Mouse (Mus musculus) midbrain, embryonic 12.5 days (tissue): Measurements from ENCODE around the gene Haus6. TPM values are rescaled to one million over a fixed set of nuclear protein-coding genes. Genes with fewer than 3 reads are reported as not detected.

Experiments
- ATAC-seq: fragments of 200-750 bp; cut with Nextera tagmentation; 2 replicates; pipeline ENCODE4 v1.8.0; 2017; ENCODE audit warnings: low read depth, moderate TSS enrichment, moderate library complexity; ENCODE audit not compliant: low FRiP score
- H3K27ac ChIP-seq: fragments of 300-500 bp; sonication (generic); replicated peaks from 2 replicates; pipeline ENCODE4 v1.5.1; 2016; ENCODE audit warnings: mild to moderate bottlenecking
- H3K27me3 ChIP-seq: fragments of 300-500 bp; sonication (generic); 2 replicates; pipeline ENCODE4 v1.6.1; 2016; ENCODE audit warnings: mild to moderate bottlenecking
- H3K36me3 ChIP-seq: fragments of 300-500 bp; sonication (generic); 2 replicates; pipeline ENCODE4 v1.6.1; 2016
- H3K4me1 ChIP-seq: fragments of 300-500 bp; sonication (generic); 2 replicates; pipeline ENCODE4 v1.6.1; 2016
- H3K4me2 ChIP-seq: fragments of 300-500 bp; sonication (generic); replicated peaks from 2 replicates; pipeline ENCODE4 v1.6.1; 2016; ENCODE audit warnings: mild to moderate bottlenecking, moderate library complexity
- H3K4me3 ChIP-seq: fragments of 300-500 bp; sonication (generic); 2 replicates; pipeline ENCODE4 v1.5.1; 2016; ENCODE audit warnings: mild to moderate bottlenecking
- H3K9ac ChIP-seq: fragments of 300-500 bp; sonication (generic); replicated peaks from 2 replicates; pipeline ENCODE4 v1.6.1; 2016; ENCODE audit warnings: mild to moderate bottlenecking, moderate library complexity
- H3K9me3 ChIP-seq: fragments of 300-500 bp; sonication (generic); 2 replicates; pipeline ENCODE4 v1.6.1; 2016; ENCODE audit warnings: mild to moderate bottlenecking
- WGBS: fragments of 180-500 bp; shearing (Covaris S2); methylation state at CpG from one replicate; pipeline ENCODE4 v1.1.7; 2016; 5-methylcytosine and 5-hydroxymethylcytosine counted together
- polyA plus RNA-seq: library from polyadenylated mRNA; unstranded; fragments of >200 nt; fragmentation: Nextera tagmentation; extraction: Ambion mirVana; gene quantifications from 2 replicates; pipeline ENCODE4 v1.2.1, GENCODE M21; 2016

Haus6 gene
- polyA plus RNA-seq, 1 experiment from 2014 or later: 24.1 TPM

GRCm38 (mm10) chr4:86561061-86561460 lies 50.8 kb downstream of the Haus6 start:
- Histone ChIP-seq H3K4me2 (no peak overlapping the region), H3K9me3 (no peaks in the 10 kb centered on the region), H3K27me3 (no peaks in the 10 kb centered on the region), H3K4me3 (no peak overlapping the region), H3K27ac (no peak overlapping the region), H3K36me3 (no peaks in the 10 kb centered on the region), H3K4me1 (no peaks in the 10 kb centered on the region), H3K9ac (no peak overlapping the region)
- no peak for ATAC-seq
- 90% methylated on average over 3 of the region's 3 CpGs for WGBS

GRCm38 (mm10) chr4:86559006-86559405 lies 52.8 kb downstream of the Haus6 start:
- no peak overlapping the region for H3K4me3 ChIP-seq
- H3K36me3 ChIP-seq: no peaks in the 10 kb centered on the region
- H3K4me1 ChIP-seq: no peaks in the 10 kb centered on the region
- no peaks in the 10 kb centered on the region for H3K9me3 ChIP-seq
- H3K4me2 ChIP-seq: no peak overlapping the region
- WGBS: 81% methylated on average over 4 of the region's 4 CpGs
- no peak for ATAC-seq
- no peak overlapping the region for H3K9ac ChIP-seq
- H3K27ac ChIP-seq: no peak overlapping the region
- H3K27me3 ChIP-seq: no peaks in the 10 kb centered on the region

- WGBS: 93% methylated on average over 7 of the region's 7 CpGs
- ATAC-seq: no peak
These were observed 53.6 kb downstream of the Haus6 start, which contains the start of gene Saxo1 for GRCm38 (mm10) chr4:86558228-86558627. Gene Saxo1 (minus strand): TSS chr4:86558328.

GRCm38 (mm10) chr4:86557371-86557770 lies 54.5 kb downstream of the Haus6 start:
- no peak overlapping the region for H3K4me3 ChIP-seq
- H3K36me3 ChIP-seq: no peaks in the 10 kb centered on the region
- no peak overlapping the region for H3K9ac ChIP-seq
- WGBS: 79% methylated on average over 7 of the region's 7 CpGs
- H3K9me3 ChIP-seq: no peaks in the 10 kb centered on the region
- H3K4me2 ChIP-seq: no peak overlapping the region
- H3K27ac ChIP-seq: no peak overlapping the region
- H3K27me3 ChIP-seq: no peaks in the 10 kb centered on the region
- no peak for ATAC-seq
- H3K4me1 ChIP-seq: no peaks in the 10 kb centered on the region

More at GRCm38 (mm10) chr4:86558228-86558627, 53.6 kb downstream of the Haus6 start, which contains the start of gene Saxo1:
- no peak within 1 kb of the TSS for H3K4me3 ChIP-seq
- H3K4me2 ChIP-seq: no peak within 1 kb of the TSS
- H3K27ac ChIP-seq: no peak within 1 kb of the TSS
- no peaks in the 10 kb centered on the region for H3K9me3 ChIP-seq
- H3K27me3 ChIP-seq: no peaks in the 10 kb centered on the region
- H3K4me1 ChIP-seq: no peaks in the 10 kb centered on the region
- H3K9ac ChIP-seq: no peak within 1 kb of the TSS
- no peaks in the 10 kb centered on the region for H3K36me3 ChIP-seq

DNA sequence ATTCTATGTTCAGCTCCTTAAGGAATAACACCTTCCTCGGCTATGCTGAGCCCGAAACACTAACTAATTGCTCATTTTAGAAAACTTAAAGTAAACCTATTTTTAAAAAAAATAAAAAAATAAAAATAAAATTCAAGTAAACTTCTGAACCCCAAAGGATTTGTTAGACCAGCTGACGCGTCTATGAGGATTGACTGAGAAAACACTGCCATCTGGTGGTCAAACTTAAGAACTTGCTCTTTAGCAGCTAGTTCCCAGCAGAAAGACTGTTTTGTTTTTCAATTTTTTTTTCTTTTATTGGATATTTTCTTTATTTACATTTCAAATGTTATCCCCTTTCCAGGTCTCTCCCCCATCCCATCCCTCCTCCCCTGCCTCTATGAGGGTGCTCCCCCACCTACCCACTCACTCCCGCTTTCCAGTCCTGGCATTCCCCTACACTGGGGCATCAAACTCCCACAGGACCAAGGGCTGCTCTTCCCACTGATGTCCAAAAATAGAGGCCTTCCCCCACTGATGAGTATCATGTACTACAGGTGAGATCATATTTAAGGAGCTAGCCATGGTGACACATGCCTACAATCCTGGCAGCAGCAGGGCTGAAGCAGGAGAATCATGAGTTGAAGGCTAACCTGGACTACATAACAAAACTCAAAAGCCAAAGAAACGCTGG lies 56.7 kb downstream of the Haus6 start:
- Histone ChIP-seq H3K4me2 (no peak overlapping the region), H3K27ac (no peak overlapping the region), H3K4me3 (no peak overlapping the region), H3K4me1 (no peaks in the 10 kb centered on the region), H3K36me3 (no peaks in the 10 kb centered on the region), H3K27me3 (no peaks in the 10 kb centered on the region), H3K9ac (no peak overlapping the region), H3K9me3 (no peaks in the 10 kb centered on the region)
- ATAC-seq: peak; percentile 49; the same call in 1 of the 2 replicates
- WGBS: 24% methylated on average over 6 of the region's 6 CpGs

- H3K4me3 ChIP-seq: no peak overlapping the region
- H3K4me1 ChIP-seq: peaks cover 3% of the 10 kb centered on the region; the same call in 1 of the 2 replicates
- no peak overlapping the region for H3K9ac ChIP-seq
- no peak overlapping the region for H3K27ac ChIP-seq
- H3K4me2 ChIP-seq: no peak overlapping the region
- no peaks in the 10 kb centered on the region for H3K36me3 ChIP-seq
- 89% methylated on average over 9 of the region's 9 CpGs for WGBS
- H3K9me3 ChIP-seq: no peaks in the 10 kb centered on the region
- ATAC-seq: no peak
- no peaks in the 10 kb centered on the region for H3K27me3 ChIP-seq
These were observed 63.5 kb downstream of the Haus6 start for GRCm38 (mm10) chr4:86548332-86548731.

- H3K9ac ChIP-seq: no peak overlapping the region
- no peak for ATAC-seq
- H3K4me1 ChIP-seq: peaks cover 3% of the 10 kb centered on the region; the same call in 1 of the 2 replicates
- H3K4me3 ChIP-seq: no peak overlapping the region
- H3K27ac ChIP-seq: no peak overlapping the region
- no peaks in the 10 kb centered on the region for H3K9me3 ChIP-seq
- no peaks in the 10 kb centered on the region for H3K27me3 ChIP-seq
- H3K36me3 ChIP-seq: no peaks in the 10 kb centered on the region
- no peak overlapping the region for H3K4me2 ChIP-seq
- WGBS: 54% methylated on average over 5 of the region's 5 CpGs
These were observed 66.2 kb downstream of the Haus6 start for GRCm38 (mm10) chr4:86545615-86546014.

DNA sequence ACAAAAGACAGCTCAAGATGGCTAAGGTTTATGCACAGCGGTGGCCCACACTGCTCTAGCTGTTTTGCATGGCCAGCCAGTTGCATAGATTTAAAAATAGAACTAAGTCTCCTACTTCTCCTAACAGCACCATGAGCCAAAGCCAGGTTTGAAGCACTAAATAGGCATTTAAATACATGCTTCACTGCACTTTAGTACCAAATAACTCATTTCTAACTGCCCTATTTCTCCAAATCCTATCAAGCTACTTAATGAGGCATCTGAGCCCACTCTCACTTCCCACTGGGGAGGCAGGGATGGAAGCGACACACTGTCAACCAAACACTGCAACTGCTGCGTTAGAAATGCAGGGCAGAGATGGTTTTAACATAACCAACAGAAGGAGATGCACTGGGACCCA lies 67.9 kb downstream of the Haus6 start:
- Histone ChIP-seq H3K4me1 (peaks cover 3% of the 10 kb centered on the region; the same call in 1 of the 2 replicates), H3K27ac (no peak overlapping the region), H3K36me3 (no peaks in the 10 kb centered on the region), H3K4me2 (no peak overlapping the region), H3K9me3 (no peaks in the 10 kb centered on the region), H3K4me3 (no peak overlapping the region), H3K27me3 (no peaks in the 10 kb centered on the region), H3K9ac (no peak overlapping the region)
- 68% methylated on average over 3 of the region's 3 CpGs for WGBS
- ATAC-seq: 0 out of 2 replicates have a peak, but pooled peaks have one; percentile 16

DNA sequence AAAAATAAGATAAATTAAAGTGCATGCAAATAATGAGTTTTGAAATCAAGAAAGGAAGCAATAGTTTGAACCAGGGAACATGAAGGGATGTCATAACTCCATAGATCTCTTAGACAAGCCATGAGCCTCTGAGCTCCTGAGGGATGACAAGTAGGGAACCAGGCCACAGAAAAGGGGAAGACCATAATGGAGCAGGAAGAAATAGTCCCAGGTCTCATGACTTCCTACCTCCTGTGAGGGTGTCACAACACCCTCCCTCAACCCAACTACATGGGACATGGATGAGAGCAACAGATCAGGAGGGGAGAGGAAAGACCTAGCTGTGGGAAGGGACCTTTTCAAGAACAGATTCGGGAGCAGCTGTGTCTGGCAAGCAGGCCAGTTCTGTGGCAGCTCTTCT lies 70.3 kb downstream of the Haus6 start:
- H3K4me1 ChIP-seq: peaks cover 3% of the 10 kb centered on the region; the same call in 1 of the 2 replicates
- no peak overlapping the region for H3K4me3 ChIP-seq
- no peaks in the 10 kb centered on the region for H3K9me3 ChIP-seq
- ATAC-seq: no peak
- no peak overlapping the region for H3K27ac ChIP-seq
- no peaks in the 10 kb centered on the region for H3K27me3 ChIP-seq
- WGBS: 94% methylated on average over 1 of the region's 1 CpGs
- no peak overlapping the region for H3K9ac ChIP-seq
- H3K36me3 ChIP-seq: no peaks in the 10 kb centered on the region
- no peak overlapping the region for H3K4me2 ChIP-seq

DNA sequence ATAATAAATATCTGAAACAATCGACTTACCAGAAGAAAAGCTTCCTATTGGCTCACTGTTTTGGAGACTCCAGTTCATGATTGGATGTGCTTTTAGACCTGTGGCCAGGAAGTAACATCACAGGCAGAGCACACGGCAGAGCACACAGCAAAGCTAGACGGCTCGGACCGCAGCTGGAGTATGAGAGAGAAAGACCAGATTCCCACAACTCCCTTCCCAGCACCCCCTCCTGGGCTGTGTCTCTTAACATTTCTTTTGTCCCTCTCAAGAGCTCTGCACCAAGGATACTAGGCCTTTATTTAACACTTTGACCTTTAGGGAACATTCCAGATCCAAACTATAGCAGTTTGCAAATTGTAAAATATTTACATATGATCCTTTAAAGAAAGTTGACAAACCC lies 72.9 kb downstream of the Haus6 start:
- WGBS: 92% methylated on average over 5 of the region's 5 CpGs
- H3K4me2 ChIP-seq: no peak overlapping the region
- no peaks in the 10 kb centered on the region for H3K27me3 ChIP-seq
- no peak overlapping the region for H3K4me3 ChIP-seq
- ATAC-seq: no peak
- no peaks in the 10 kb centered on the region for H3K36me3 ChIP-seq
- H3K27ac ChIP-seq: no peak overlapping the region
- no peak overlapping the region for H3K9ac ChIP-seq
- peaks cover 3% of the 10 kb centered on the region; the same call in 1 of the 2 replicates for H3K4me1 ChIP-seq
- H3K9me3 ChIP-seq: no peaks in the 10 kb centered on the region

- no peak overlapping the region for H3K9ac ChIP-seq
- WGBS: 39% methylated on average over 4 of the region's 4 CpGs
- no peaks in the 10 kb centered on the region for H3K4me1 ChIP-seq
- no peaks in the 10 kb centered on the region for H3K36me3 ChIP-seq
- ATAC-seq: no peak
- no peak overlapping the region for H3K4me3 ChIP-seq
- no peak overlapping the region for H3K27ac ChIP-seq
- no peak overlapping the region for H3K4me2 ChIP-seq
- H3K27me3 ChIP-seq: no peaks in the 10 kb centered on the region
- H3K9me3 ChIP-seq: no peaks in the 10 kb centered on the region
These were observed 73.9 kb downstream of the Haus6 start for GRCm38 (mm10) chr4:86537972-86538371.

GRCm38 (mm10) chr4:86534091-86534481 lies 77.8 kb downstream of the Haus6 start:
- ATAC-seq: no peak
- 69% methylated on average over 5 of the region's 5 CpGs for WGBS
- H3K36me3 ChIP-seq: no peaks in the 10 kb centered on the region

More at GRCm38 (mm10) chr4:86534091-86534481, 77.8 kb downstream of the Haus6 start:
- no peaks in the 10 kb centered on the region for H3K9me3 ChIP-seq
- H3K27me3 ChIP-seq: no peaks in the 10 kb centered on the region
- no peak overlapping the region for H3K4me3 ChIP-seq
- no peaks in the 10 kb centered on the region for H3K4me1 ChIP-seq
- H3K9ac ChIP-seq: no peak overlapping the region
- H3K4me2 ChIP-seq: no peak overlapping the region
- no peak overlapping the region for H3K27ac ChIP-seq
